Mouse (Mus musculus) kidney, embryonic 16.5 days (tissue): ENCODE results near the gene 4930558K02Rik. TPM values are rescaled to one million over a fixed set of nuclear protein-coding genes. Genes with fewer than 3 reads are reported as not detected.

Experiments
- ATAC-seq: fragments of 200-750 bp; cut with Nextera tagmentation; 2 replicates; pipeline ENCODE4 v1.8.0; 2017; ENCODE audit warnings: moderate TSS enrichment; ENCODE audit not compliant: low FRiP score, low TSS enrichment
- H3K27ac ChIP-seq: fragments of 300-500 bp; sonication (generic); 2 replicates; pipeline ENCODE4 v1.5.1; 2014; ENCODE audit warnings: low read length
- H3K27me3 ChIP-seq: fragments of 300-500 bp; sonication (generic); 2 replicates; pipeline ENCODE4 v1.6.1; 2014; ENCODE audit warnings: low read length, control low read depth, mixed read lengths; ENCODE audit not compliant: insufficient read depth
- H3K36me3 ChIP-seq: fragments of 300-500 bp; sonication (generic); 2 replicates; pipeline ENCODE4 v1.6.1; 2014; ENCODE audit warnings: low read length, control low read depth, mixed read lengths; ENCODE audit not compliant: insufficient read depth
- H3K4me1 ChIP-seq: fragments of 300-500 bp; sonication (generic); 2 replicates; pipeline ENCODE4 v1.6.1; 2014; ENCODE audit warnings: low read length, control low read depth, mixed read lengths; ENCODE audit not compliant: insufficient read depth
- H3K4me2 ChIP-seq: fragments of 300-500 bp; sonication (generic); replicated peaks from 2 replicates; pipeline ENCODE4 v1.6.1; 2014; ENCODE audit warnings: low read depth, low read length
- H3K4me3 ChIP-seq: fragments of 300-500 bp; sonication (generic); 2 replicates; pipeline ENCODE4 v1.5.1; 2014; ENCODE audit warnings: mild to moderate bottlenecking, low read length
- H3K9ac ChIP-seq: fragments of 300-500 bp; sonication (generic); replicated peaks from 2 replicates; pipeline ENCODE4 v1.6.1; 2014; ENCODE audit warnings: low read length
- H3K9me3 ChIP-seq: fragments of 300-500 bp; sonication (generic); 2 replicates; pipeline ENCODE4 v1.6.1; 2016; ENCODE audit warnings: low read length, control low read depth
- WGBS: fragments of 180-500 bp; shearing (Covaris S2); extraction: QIAGEN DNeasy Blood & Tissue Kit; methylation state at CpG from one replicate; pipeline ENCODE4 v1.1.7; 2014; 5-methylcytosine and 5-hydroxymethylcytosine counted together
- polyA plus RNA-seq: library from polyadenylated mRNA; unstranded; fragments of >200 nt; fragmentation: Nextera tagmentation; extraction: Ambion mirVana; gene quantifications from 2 replicates; pipeline ENCODE4 v1.2.1, GENCODE M21; 2015

The 4930558K02Rik gene
- polyA plus RNA-seq, 1 experiment from 2014 or later, result not detected

GRCm38 (mm10) chr1:161912940-161913647, 66.3 kb downstream of the 4930558K02Rik start:
- WGBS, result 40% methylated on average over 4 of the region's 4 CpGs
- H3K4me2 ChIP-seq, result no peak overlapping the region
- no peaks in the 10 kb centered on the region for H3K9me3 ChIP-seq
- H3K4me1 ChIP-seq, result peaks cover 12% of the 10 kb centered on the region
- ATAC-seq, result no peak
- H3K36me3 ChIP-seq, result no peaks in the 10 kb centered on the region
- no peak overlapping the region for H3K9ac ChIP-seq
- no peaks in the 10 kb centered on the region for H3K27me3 ChIP-seq
- H3K4me3 ChIP-seq, result no peak overlapping the region
- no peak overlapping the region for H3K27ac ChIP-seq

- no peak for ATAC-seq
Observed at GRCm38 (mm10) chr1:161909074-161909473, 70.4 kb downstream of the 4930558K02Rik start.

GRCm38 (mm10) chr1:161907795-161908457, 71.5 kb downstream of the 4930558K02Rik start:
- Histone ChIP-seq H3K27ac (peak overlapping the region; percentile 36; the same call in 1 of the 2 replicates), H3K36me3 (no peaks in the 10 kb centered on the region), H3K4me2 (no peak overlapping the region), H3K27me3 (no peaks in the 10 kb centered on the region), H3K4me1 (peaks cover 13% of the 10 kb centered on the region), H3K9ac (no peak overlapping the region), H3K9me3 (no peaks in the 10 kb centered on the region), H3K4me3 (no peak overlapping the region)
- 16% methylated on average over 2 of the region's 2 CpGs for WGBS
- peak; percentile 62 for ATAC-seq

More at GRCm38 (mm10) chr1:161909074-161909473, 70.4 kb downstream of the 4930558K02Rik start:
- Histone ChIP-seq H3K9me3 (no peaks in the 10 kb centered on the region), H3K27ac (no peak overlapping the region), H3K4me3 (no peak overlapping the region), H3K9ac (no peak overlapping the region), H3K36me3 (no peaks in the 10 kb centered on the region), H3K4me2 (no peak overlapping the region), H3K27me3 (no peaks in the 10 kb centered on the region), H3K4me1 (peaks cover 18% of the 10 kb centered on the region)
- WGBS, result 56% methylated on average over 8 of the region's 8 CpGs

- Histone ChIP-seq H3K9ac (no peak overlapping the region), H3K4me3 (no peak overlapping the region), H3K9me3 (no peaks in the 10 kb centered on the region), H3K27ac (no peak overlapping the region), H3K4me1 (peaks cover 17% of the 10 kb centered on the region), H3K36me3 (no peaks in the 10 kb centered on the region), H3K27me3 (no peaks in the 10 kb centered on the region), H3K4me2 (no peak overlapping the region)
- 76% methylated on average over 4 of the region's 4 CpGs for WGBS
- ATAC-seq, result no peak
Observed at GRCm38 (mm10) chr1:161907111-161907510, 72.3 kb downstream of the 4930558K02Rik start.

- Histone ChIP-seq H3K27me3 (no peaks in the 10 kb centered on the region), H3K9ac (no peak overlapping the region), H3K36me3 (no peaks in the 10 kb centered on the region), H3K4me1 (peaks cover 13% of the 10 kb centered on the region), H3K9me3 (no peaks in the 10 kb centered on the region), H3K4me2 (no peak overlapping the region), H3K4me3 (no peak overlapping the region), H3K27ac (0 out of 2 replicates have a peak overlapping the region, but pooled peaks have one; percentile 16)
- ATAC-seq, result peak; percentile 63; the same call in 1 of the 2 replicates
- 34% methylated on average over 9 of the region's 9 CpGs for WGBS
Observed at GRCm38 (mm10) chr1:161902692-161903452, 76.6 kb downstream of the 4930558K02Rik start.

GRCm38 (mm10) chr1:161900129-161900528, 79.3 kb downstream of the 4930558K02Rik start:
- no peaks in the 10 kb centered on the region for H3K27me3 ChIP-seq
- H3K4me1 ChIP-seq, result peaks cover 17% of the 10 kb centered on the region
- H3K27ac ChIP-seq, result no peak overlapping the region
- no peak overlapping the region for H3K4me2 ChIP-seq
- no peaks in the 10 kb centered on the region for H3K36me3 ChIP-seq
- H3K4me3 ChIP-seq, result no peak overlapping the region
- H3K9me3 ChIP-seq, result no peaks in the 10 kb centered on the region
- 64% methylated on average over 2 of the region's 2 CpGs for WGBS
- H3K9ac ChIP-seq, result no peak overlapping the region
- ATAC-seq, result no peak

- Histone ChIP-seq H3K4me2 (no peak overlapping the region), H3K4me3 (no peak overlapping the region), H3K4me1 (peaks cover 8% of the 10 kb centered on the region; the same call in 1 of the 2 replicates), H3K27me3 (no peaks in the 10 kb centered on the region), H3K27ac (no peak overlapping the region), H3K36me3 (no peaks in the 10 kb centered on the region), H3K9ac (no peak overlapping the region), H3K9me3 (no peaks in the 10 kb centered on the region)
- no peak for ATAC-seq
- 70% methylated on average over 8 of the region's 8 CpGs for WGBS
Observed at GRCm38 (mm10) chr1:161897235-161897634, 82.2 kb downstream of the 4930558K02Rik start.

GRCm38 (mm10) chr1:161896130-161896529, 83.3 kb downstream of the 4930558K02Rik start:
- Histone ChIP-seq H3K9ac (no peak overlapping the region), H3K4me2 (peak overlapping the region; percentile 8), H3K36me3 (no peaks in the 10 kb centered on the region), H3K9me3 (no peaks in the 10 kb centered on the region), H3K4me1 (peaks cover 8% of the 10 kb centered on the region; the same call in 1 of the 2 replicates), H3K27ac (no peak overlapping the region), H3K4me3 (no peak overlapping the region), H3K27me3 (no peaks in the 10 kb centered on the region)
- peak; percentile 82; the same call in 1 of the 2 replicates for ATAC-seq
- 24% methylated on average over 10 of the region's 10 CpGs for WGBS

- Histone ChIP-seq H3K9ac (no peak overlapping the region), H3K4me2 (no peak overlapping the region), H3K9me3 (no peaks in the 10 kb centered on the region), H3K4me3 (no peak overlapping the region), H3K36me3 (no peaks in the 10 kb centered on the region), H3K4me1 (peaks cover 8% of the 10 kb centered on the region; the same call in 1 of the 2 replicates), H3K27ac (no peak overlapping the region), H3K27me3 (no peaks in the 10 kb centered on the region)
- ATAC-seq, result no peak
- 95% methylated on average over 3 of the region's 3 CpGs for WGBS
Observed at GRCm38 (mm10) chr1:161895014-161895413, 84.4 kb downstream of the 4930558K02Rik start.
